Mouse (Mus musculus) liver, postnatal 0 days (tissue): ENCODE measurements around the gene Ythdf1. TPM values are rescaled to one million over a fixed set of nuclear protein-coding genes. Genes with fewer than 3 reads are reported as not detected.

ENCODE experiments used
- ATAC-seq: fragments of 200-750 bp; cut with Nextera tagmentation; 2 replicates; pipeline ENCODE4 v1.8.0; 2017; ENCODE audit warnings: mild to moderate bottlenecking, moderate library complexity
- DNase-seq: peaks from one replicate; pipeline ENCODE4 v3.0.0-alpha.2; 2016
- H3K27ac ChIP-seq: fragments of 300-500 bp; sonication (generic); 2 replicates; pipeline ENCODE4 v1.5.1; 2014; ENCODE audit warnings: antibody characterized with exemption, moderate library complexity, mild to moderate bottlenecking, low read depth
- H3K27me3 ChIP-seq: fragments of 300-500 bp; sonication (generic); 2 replicates; pipeline ENCODE4 v1.6.1; 2014; ENCODE audit warnings: low read length, control low read depth, mixed read lengths; ENCODE audit not compliant: insufficient read depth
- H3K36me3 ChIP-seq: fragments of 300-500 bp; sonication (generic); replicated peaks from 2 replicates; pipeline ENCODE4 v1.6.1; 2014; ENCODE audit warnings: mild to moderate bottlenecking, control low read depth, low read length, moderate library complexity, mixed read lengths; ENCODE audit not compliant: insufficient read depth
- H3K4me1 ChIP-seq: fragments of 300-500 bp; sonication (generic); 2 replicates; pipeline ENCODE4 v1.6.1; 2014; ENCODE audit warnings: antibody characterized with exemption, mild to moderate bottlenecking, control low read depth; ENCODE audit not compliant: insufficient read depth
- H3K4me2 ChIP-seq: fragments of 300-500 bp; sonication (generic); 2 replicates; pipeline ENCODE4 v1.6.1; 2014; ENCODE audit warnings: low read depth, mild to moderate bottlenecking, low read length, moderate library complexity, mixed read lengths
- H3K4me3 ChIP-seq: fragments of 300-500 bp; sonication (generic); 2 replicates; pipeline ENCODE4 v1.5.1; 2014; ENCODE audit warnings: low read depth, low read length
- H3K9ac ChIP-seq: fragments of 300-500 bp; sonication (generic); replicated peaks from 2 replicates; pipeline ENCODE4 v1.6.1; 2014; ENCODE audit warnings: mild to moderate bottlenecking, moderate library complexity
- H3K9me3 ChIP-seq: fragments of 300-500 bp; sonication (generic); 2 replicates; pipeline ENCODE4 v1.6.1; 2016; ENCODE audit warnings: mild to moderate bottlenecking, control low read depth, low read length, mixed read lengths
- CTCF ChIP-seq: sonication (generic); IDR thresholded peaks from 2 replicates; pipeline ENCODE4 v1.5.1; 2016; ENCODE audit warnings: antibody characterized with exemption, low read depth
- EP300 ChIP-seq: IDR thresholded peaks from 2 replicates; pipeline ENCODE4 v1.6.1; 2016; ENCODE audit warnings: antibody characterized with exemption, low read depth, mild to moderate bottlenecking
- WGBS: fragments of 180-500 bp; shearing (Covaris S2); extraction: QIAGEN DNeasy Blood & Tissue Kit; methylation state at CpG from one replicate; pipeline ENCODE4 v1.1.7; 2014; ENCODE audit not compliant: insufficient replicate concordance; 5-methylcytosine and 5-hydroxymethylcytosine counted together
- polyA plus RNA-seq: library from polyadenylated mRNA; unstranded; fragments of >200 nt; fragmentation: Nextera tagmentation; extraction: Ambion mirVana; gene quantifications from 2 replicates; pipeline ENCODE4 v1.2.1, GENCODE M21; 2015

Ythdf1 gene
- polyA plus RNA-seq, 1 experiment from 2014 or later, result 17.8 TPM

GRCm38 (mm10) chr2:180919913-180920809, 588 bp downstream of the Ythdf1 start:
- peaks cover 22% of the 10 kb centered on the region for H3K4me1 ChIP-seq
- H3K9ac ChIP-seq, result peak overlapping the region; percentile 99
- no peaks in the 10 kb centered on the region for H3K27me3 ChIP-seq
- DNase-seq, result peak; percentile 59
- under 1% methylated on average over 58 of the region's 61 CpGs for WGBS
- H3K9me3 ChIP-seq, result no peaks in the 10 kb centered on the region
- peak overlapping the region; percentile 91 for H3K27ac ChIP-seq
- peak; percentile 43 for ATAC-seq
- H3K4me2 ChIP-seq, result peak overlapping the region; percentile 82
- peaks cover 29% of the 10 kb centered on the region for H3K36me3 ChIP-seq
- no peak for TF ChIP-seq CTCF
- TF ChIP-seq EP300, result no peak
- peak overlapping the region; percentile 98 for H3K4me3 ChIP-seq

GRCm38 (mm10) chr2:180915886-180916433, 4.8 kb downstream of the Ythdf1 start:
- H3K9me3 ChIP-seq, result no peaks in the 10 kb centered on the region
- no peak overlapping the region for H3K27ac ChIP-seq
- H3K27me3 ChIP-seq, result no peaks in the 10 kb centered on the region
- ATAC-seq (no peak), DNase-seq (no peak)
- 45% methylated on average over 3 of the region's 3 CpGs for WGBS
- TF ChIP-seq EP300 (no peak), CTCF (no peak)
- H3K4me1 ChIP-seq, result peaks cover 17% of the 10 kb centered on the region
- H3K4me3 ChIP-seq, result no peak overlapping the region
- no peak overlapping the region for H3K4me2 ChIP-seq
- H3K9ac ChIP-seq, result no peak overlapping the region
- peaks cover 69% of the 10 kb centered on the region for H3K36me3 ChIP-seq

GRCm38 (mm10) chr2:180910928-180911327, 9.8 kb downstream of the Ythdf1 start:
- H3K4me1 ChIP-seq, result 0 out of 2 replicates have a peak, but pooled peaks cover 5% of the 10 kb centered on the region
- H3K27me3 ChIP-seq, result no peaks in the 10 kb centered on the region
- ATAC-seq, result no peak
- H3K4me2 ChIP-seq, result no peak overlapping the region
- TF ChIP-seq EP300 (no peak), CTCF (no peak)
- DNase-seq, result no peak
- H3K9ac ChIP-seq, result no peak overlapping the region
- peaks cover 69% of the 10 kb centered on the region for H3K36me3 ChIP-seq
- H3K4me3 ChIP-seq, result no peak overlapping the region
- H3K27ac ChIP-seq, result no peak overlapping the region
- no peaks in the 10 kb centered on the region for H3K9me3 ChIP-seq
- WGBS, result 93% methylated on average over 12 of the region's 12 CpGs

GRCm38 (mm10) chr2:180905556-180906221, 15.1 kb downstream of the Ythdf1 start:
- Histone ChIP-seq H3K9me3 (no peaks in the 10 kb centered on the region), H3K4me1 (peaks cover 3% of the 10 kb centered on the region; the same call in 1 of the 2 replicates), H3K9ac (no peak overlapping the region), H3K4me2 (peak overlapping the region; percentile 23; the same call in 1 of the 2 replicates), H3K36me3 (peaks cover 24% of the 10 kb centered on the region), H3K27ac (0 out of 2 replicates have a peak overlapping the region, but pooled peaks have one; percentile 13), H3K27me3 (no peaks in the 10 kb centered on the region), H3K4me3 (no peak overlapping the region)
- peak; percentile 50; the same call in 1 of the 2 replicates for ATAC-seq
- 49% methylated on average over 5 of the region's 5 CpGs for WGBS
- TF ChIP-seq EP300, result no peak
- TF ChIP-seq CTCF, result no peak
- no peak for DNase-seq

GRCm38 (mm10) chr2:180904435-180905208, 16.1 kb downstream of the Ythdf1 start:
- no peak for TF ChIP-seq CTCF
- TF ChIP-seq EP300, result no peak
- H3K4me2 ChIP-seq, result no peak overlapping the region
- H3K27ac ChIP-seq, result no peak overlapping the region
- H3K36me3 ChIP-seq, result peaks cover 18% of the 10 kb centered on the region
- no peak overlapping the region for H3K9ac ChIP-seq
- no peaks in the 10 kb centered on the region for H3K9me3 ChIP-seq
- no peaks in the 10 kb centered on the region for H3K27me3 ChIP-seq
- peaks cover 3% of the 10 kb centered on the region; the same call in 1 of the 2 replicates for H3K4me1 ChIP-seq
- ATAC-seq (no peak), DNase-seq (no peak)
- no peak overlapping the region for H3K4me3 ChIP-seq
- WGBS, result 91% methylated on average over 18 of the region's 18 CpGs
